Mouse (Mus musculus) MEL (cell line): ENCODE measurements at regions not wholly inside any gene's neighbourhood (a gene's known extent, or its start where the extent isn't known, plus 50 kb on each side); places are given as distances from the start of the nearest gene placed in this dataset.

Experiments used
- CTCF ChIP-seq, 3 experiments: IDR thresholded peaks in 2 of 3; conservative IDR thresholded peaks in 1 of 3; 2 replicates each; pipeline ENCODE4 v1.5.1; 2011 to 2012; ENCODE audit warnings: low read length in 3 of 3, low read depth in 2 of 3, mild to moderate bottlenecking in 2 of 3, improper control_type of control experiment in 1 of 3, inconsistent platforms in 1 of 3, mixed read lengths in 1 of 3, moderate library complexity in 1 of 3; ENCODE audit not compliant: control insufficient read depth in 1 of 3, insufficient read depth in 1 of 3, poor library complexity in 1 of 3, severe bottlenecking in 1 of 3
- MEF2A ChIP-seq: IDR thresholded peaks from 2 replicates; pipeline ENCODE4 v1.6.1; 2014; ENCODE audit warnings: low read depth, mild to moderate bottlenecking, inconsistent platforms, low read length, improper control_type of control experiment; ENCODE audit not compliant: poor library complexity, insufficient replicate concordance, severe bottlenecking; ENCODE audit errors: extremely low read depth
- POLR2A ChIP-seq, 2 experiments: IDR thresholded peaks; 2 replicates each; pipeline ENCODE4 v1.6.1; 2011 to 2012; ENCODE audit warnings: low read length in 2 of 2, mild to moderate bottlenecking in 2 of 2, control low read depth in 1 of 2, improper control_type of control experiment in 1 of 2, low read depth in 1 of 2, moderate library complexity in 1 of 2; ENCODE audit not compliant: control insufficient read depth in 1 of 2, insufficient read depth in 1 of 2, poor library complexity in 1 of 2

- TF ChIP-seq MEF2A (no peak), CTCF (IDR thresholded peaks at IDR 0.05 in 2 of 3, conservative IDR thresholded peaks at IDR 0.05 in 1 of 3; ENCODE audit: control insufficient read depth in 1 of 3, insufficient read depth in 1 of 3, low read depth in 2 of 3, low read length in 3 of 3, poor library complexity in 1 of 3, severe bottlenecking in 1 of 3) (no peak), POLR2A (IDR thresholded peaks at IDR 0.05; ENCODE audit: control insufficient read depth in 1 of 2, insufficient read depth in 1 of 2, low read depth in 1 of 2, low read length in 2 of 2, poor library complexity in 1 of 2) (no peak)
These were observed 191.5 kb upstream of the Gm11114 start for GRCm38 (mm10) chr9:85121059-85121458.
